Mouse (Mus musculus): Measurements from ENCODE around the gene C1qb. TPM values are rescaled to one million over a fixed set of nuclear protein-coding genes. Genes with fewer than 3 reads are reported as not detected.

Gene C1qb
- polyA plus RNA-seq, 1 experiment from 2014 or later = 109 TPM

DNA sequence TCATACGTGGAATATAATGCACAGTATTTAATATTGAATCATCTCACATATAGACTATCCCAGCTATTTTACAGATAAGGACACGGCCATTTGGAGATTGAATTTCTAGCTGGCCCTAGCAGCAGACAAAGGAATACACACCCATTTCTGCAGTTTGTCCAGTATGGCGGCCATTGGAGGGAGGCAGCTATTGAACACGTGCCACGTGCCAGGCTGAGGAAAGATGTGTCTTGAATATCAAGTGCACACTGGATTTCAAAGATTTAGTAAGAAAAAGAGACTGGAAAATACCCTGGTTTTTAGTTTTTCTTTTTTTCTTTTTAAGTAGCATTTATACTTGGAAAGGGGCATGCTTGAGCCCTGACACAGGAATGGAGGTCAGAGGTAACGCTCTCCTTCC is 38.8 kb downstream of the C1qb start:
- no peak for ATAC-seq (ENCODE audit: insufficient read depth)
- Histone ChIP-seq H3K9me3 (replicated peaks) (no peaks in the 10 kb centered on the region), H3K36me3 (replicated peaks) (no peaks in the 10 kb centered on the region), H3K4me1 (replicated peaks) (no peaks in the 10 kb centered on the region), H3K27me3 (no peaks in the 10 kb centered on the region), H3K27ac (replicated peaks) (no peak overlapping the region), H3K4me2 (no peak overlapping the region), H3K4me3 (replicated peaks) (no peak overlapping the region), H3K9ac (no peak overlapping the region)
- WGBS (ENCODE audit: insufficient replicate concordance) = 65% methylated on average over 6 of the region's 6 CpGs

- Histone ChIP-seq H3K9me3 (replicated peaks) (no peaks in the 10 kb centered on the region), H3K4me3 (replicated peaks) (no peak overlapping the region), H3K4me2 (no peak overlapping the region), H3K27me3 (peaks cover 26% of the 10 kb centered on the region), H3K36me3 (replicated peaks) (no peaks in the 10 kb centered on the region), H3K27ac (replicated peaks) (no peak overlapping the region), H3K4me1 (replicated peaks) (no peaks in the 10 kb centered on the region), H3K9ac (no peak overlapping the region)
- WGBS (ENCODE audit: insufficient replicate concordance) = 58% methylated on average over 10 of the region's 10 CpGs
- ATAC-seq (ENCODE audit: insufficient read depth) = no peak
These were observed 43.2 kb downstream of the C1qb start for GRCm38 (mm10) chr4:136842802-136843201.

GRCm38 (mm10) chr4:136842033-136842432 is 44.0 kb downstream of the C1qb start:
- ATAC-seq (ENCODE audit: insufficient read depth) = no peak
- Histone ChIP-seq H3K9me3 (replicated peaks) (no peaks in the 10 kb centered on the region), H3K9ac (no peak overlapping the region), H3K36me3 (replicated peaks) (no peaks in the 10 kb centered on the region), H3K27ac (replicated peaks) (no peak overlapping the region), H3K4me3 (replicated peaks) (no peak overlapping the region), H3K27me3 (peaks cover 34% of the 10 kb centered on the region), H3K4me1 (replicated peaks) (no peaks in the 10 kb centered on the region), H3K4me2 (no peak overlapping the region)
- 27% methylated on average over 4 of the region's 4 CpGs for WGBS (ENCODE audit: insufficient replicate concordance)

- H3K4me2 ChIP-seq = no peak overlapping the region
- 11% methylated on average over 5 of the region's 5 CpGs for WGBS (ENCODE audit: insufficient replicate concordance)
- no peaks in the 10 kb centered on the region for H3K36me3 ChIP-seq (replicated peaks)
- H3K4me3 ChIP-seq (replicated peaks) = no peak overlapping the region
- ATAC-seq (ENCODE audit: insufficient read depth) = no peak
- H3K9ac ChIP-seq = no peak overlapping the region
- no peaks in the 10 kb centered on the region for H3K9me3 ChIP-seq (replicated peaks)
- H3K4me1 ChIP-seq (replicated peaks) = peaks cover 6% of the 10 kb centered on the region
- peaks cover 44% of the 10 kb centered on the region for H3K27me3 ChIP-seq
- H3K27ac ChIP-seq (replicated peaks) = no peak overlapping the region
These were observed 44.9 kb downstream of the C1qb start for GRCm38 (mm10) chr4:136841056-136841455.

GRCm38 (mm10) chr4:136838462-136838861 is 47.5 kb downstream of the C1qb start:
- H3K4me2 ChIP-seq = no peak overlapping the region
- WGBS (ENCODE audit: insufficient replicate concordance) = 42% methylated on average over 9 of the region's 9 CpGs
- H3K9ac ChIP-seq = no peak overlapping the region
- no peak for ATAC-seq (ENCODE audit: insufficient read depth)
- H3K36me3 ChIP-seq (replicated peaks) = no peaks in the 10 kb centered on the region
- no peak overlapping the region for H3K4me3 ChIP-seq (replicated peaks)
- H3K27ac ChIP-seq (replicated peaks) = no peak overlapping the region
- H3K9me3 ChIP-seq (replicated peaks) = no peaks in the 10 kb centered on the region
- H3K4me1 ChIP-seq (replicated peaks) = peaks cover 13% of the 10 kb centered on the region
- peaks cover 70% of the 10 kb centered on the region for H3K27me3 ChIP-seq

GRCm38 (mm10) chr4:136838026-136838425 is 48.0 kb downstream of the C1qb start:
- Histone ChIP-seq H3K27me3 (peaks cover 74% of the 10 kb centered on the region), H3K4me1 (replicated peaks) (peaks cover 13% of the 10 kb centered on the region), H3K9me3 (replicated peaks) (no peaks in the 10 kb centered on the region), H3K9ac (no peak overlapping the region), H3K27ac (replicated peaks) (no peak overlapping the region), H3K36me3 (replicated peaks) (no peaks in the 10 kb centered on the region), H3K4me2 (no peak overlapping the region), H3K4me3 (replicated peaks) (no peak overlapping the region)
- ATAC-seq (ENCODE audit: insufficient read depth) = no peak
- WGBS (ENCODE audit: insufficient replicate concordance) = 50% methylated on average over 9 of the region's 9 CpGs

DNA sequence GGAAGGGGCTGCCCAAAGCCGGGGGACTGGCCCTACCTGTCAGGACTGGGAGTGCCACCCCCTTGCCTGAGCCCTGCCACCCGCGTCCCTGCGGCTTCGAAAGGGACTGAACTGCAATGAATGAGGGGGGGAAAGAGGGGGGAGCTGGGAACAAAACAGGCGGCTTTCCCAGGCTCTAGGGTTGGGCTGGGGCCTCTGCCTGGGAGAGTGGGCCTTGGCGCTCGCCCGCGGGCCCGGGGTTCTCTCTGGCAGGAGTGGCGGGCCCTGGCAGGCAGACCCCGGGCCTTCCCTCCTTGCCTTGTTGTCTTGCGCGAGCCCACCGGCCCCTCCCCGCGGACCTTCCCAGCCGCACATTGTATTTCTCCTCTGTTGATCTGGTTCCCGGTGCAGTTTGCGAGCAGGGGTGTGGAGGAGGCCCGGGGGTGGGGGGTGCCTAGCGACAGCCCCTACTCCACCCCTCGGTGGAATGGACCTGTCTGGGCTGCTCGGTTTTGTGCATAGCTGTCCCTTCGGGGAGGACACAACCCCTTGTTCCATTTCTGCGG is 49.5 kb downstream of the C1qb start:
- Histone ChIP-seq H3K4me2 (peak overlapping the region; percentile 69), H3K36me3 (replicated peaks) (no peaks in the 10 kb centered on the region), H3K9me3 (replicated peaks) (no peaks in the 10 kb centered on the region), H3K4me3 (replicated peaks) (peak overlapping the region; percentile 53), H3K27ac (replicated peaks) (no peak overlapping the region), H3K9ac (no peak overlapping the region), H3K27me3 (peaks cover 89% of the 10 kb centered on the region), H3K4me1 (replicated peaks) (peaks cover 13% of the 10 kb centered on the region)
- ATAC-seq (ENCODE audit: insufficient read depth) = no peak
- 1% methylated on average over 25 of the region's 27 CpGs for WGBS (ENCODE audit: insufficient replicate concordance)

GRCm38 (mm10) chr4:136835621-136836386 is 50.2 kb downstream of the C1qb start, which contains the start of gene Ephb2:
Gene Ephb2, minus strand, starts transcription at chr4:136835988.
- no peak within 1 kb of the TSS for H3K27ac ChIP-seq (replicated peaks)
- peaks cover 95% of the 10 kb centered on the region for H3K27me3 ChIP-seq
- H3K9ac ChIP-seq = no peak within 1 kb of the TSS
- WGBS (ENCODE audit: insufficient replicate concordance) = under 1% methylated on average over 82 of the region's 88 CpGs
- H3K4me1 ChIP-seq (replicated peaks) = peaks cover 13% of the 10 kb centered on the region
- 0 out of 2 replicates have a peak, but pooled peaks have one; percentile 25 for ATAC-seq (ENCODE audit: insufficient read depth)
- H3K4me3 ChIP-seq (replicated peaks) = peak within 1 kb of the TSS; percentile 53
- H3K9me3 ChIP-seq (replicated peaks) = no peaks in the 10 kb centered on the region
- H3K4me2 ChIP-seq = peak within 1 kb of the TSS; percentile 69
- no peaks in the 10 kb centered on the region for H3K36me3 ChIP-seq (replicated peaks)

- ATAC-seq (ENCODE audit: insufficient read depth) = no peak
- H3K27ac ChIP-seq (replicated peaks) = no peak overlapping the region
- 3% methylated on average over 70 of the region's 76 CpGs for WGBS (ENCODE audit: insufficient replicate concordance)
- H3K4me1 ChIP-seq (replicated peaks) = peaks cover 13% of the 10 kb centered on the region
- H3K9ac ChIP-seq = no peak overlapping the region
- H3K4me3 ChIP-seq (replicated peaks) = peak overlapping the region; percentile 53
- no peaks in the 10 kb centered on the region for H3K9me3 ChIP-seq (replicated peaks)
- peak overlapping the region; percentile 69 for H3K4me2 ChIP-seq
- H3K27me3 ChIP-seq = peaks cover 97% of the 10 kb centered on the region
- H3K36me3 ChIP-seq (replicated peaks) = no peaks in the 10 kb centered on the region
These were observed 51.0 kb downstream of the C1qb start for GRCm38 (mm10) chr4:136834815-136835620.

DNA sequence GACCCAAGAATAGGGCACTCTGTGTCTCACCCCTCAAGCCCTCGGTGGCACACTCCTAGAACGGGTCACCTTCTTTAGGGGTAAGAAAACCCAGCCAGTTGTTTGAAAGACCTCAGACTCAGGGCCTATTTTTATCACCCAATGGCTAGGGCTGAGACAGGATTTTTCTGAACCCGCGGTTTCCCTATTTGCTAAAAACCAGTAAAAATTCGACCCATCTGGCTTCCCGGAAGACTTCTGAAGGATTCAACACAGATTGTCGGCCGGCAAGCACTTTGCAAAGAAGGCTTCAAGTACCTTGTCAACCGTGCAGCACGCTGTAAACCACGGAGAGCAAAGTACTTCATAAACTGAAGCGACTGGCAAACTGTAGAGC is 51.6 kb downstream of the C1qb start:
- Histone ChIP-seq H3K27ac (replicated peaks) (no peak overlapping the region), H3K4me3 (replicated peaks) (no peak overlapping the region), H3K4me1 (replicated peaks) (peaks cover 13% of the 10 kb centered on the region), H3K27me3 (peaks cover 96% of the 10 kb centered on the region), H3K4me2 (peak overlapping the region; percentile 69; the same call in 1 of the 2 replicates), H3K36me3 (replicated peaks) (no peaks in the 10 kb centered on the region), H3K9me3 (replicated peaks) (no peaks in the 10 kb centered on the region), H3K9ac (no peak overlapping the region)
- 7% methylated on average over 12 of the region's 12 CpGs for WGBS (ENCODE audit: insufficient replicate concordance)
- no peak for ATAC-seq (ENCODE audit: insufficient read depth)
